Mouse (Mus musculus) embryonic fibroblast, embryonic 13.5 days (primary cell): ENCODE measurements around the gene Dock6.

ENCODE experiments used
- CTCF ChIP-seq: IDR thresholded peaks from 2 replicates; pipeline ENCODE4 v1.5.1; 2011; ENCODE audit warnings: mild to moderate bottlenecking, control low read depth, low read length, moderate library complexity, borderline replicate concordance; ENCODE audit not compliant: insufficient read depth
- POLR2A ChIP-seq: IDR thresholded peaks from 2 replicates; pipeline ENCODE4 v1.6.1; 2011; ENCODE audit warnings: low read depth, mild to moderate bottlenecking, control low read depth, low read length, moderate library complexity

DNA sequence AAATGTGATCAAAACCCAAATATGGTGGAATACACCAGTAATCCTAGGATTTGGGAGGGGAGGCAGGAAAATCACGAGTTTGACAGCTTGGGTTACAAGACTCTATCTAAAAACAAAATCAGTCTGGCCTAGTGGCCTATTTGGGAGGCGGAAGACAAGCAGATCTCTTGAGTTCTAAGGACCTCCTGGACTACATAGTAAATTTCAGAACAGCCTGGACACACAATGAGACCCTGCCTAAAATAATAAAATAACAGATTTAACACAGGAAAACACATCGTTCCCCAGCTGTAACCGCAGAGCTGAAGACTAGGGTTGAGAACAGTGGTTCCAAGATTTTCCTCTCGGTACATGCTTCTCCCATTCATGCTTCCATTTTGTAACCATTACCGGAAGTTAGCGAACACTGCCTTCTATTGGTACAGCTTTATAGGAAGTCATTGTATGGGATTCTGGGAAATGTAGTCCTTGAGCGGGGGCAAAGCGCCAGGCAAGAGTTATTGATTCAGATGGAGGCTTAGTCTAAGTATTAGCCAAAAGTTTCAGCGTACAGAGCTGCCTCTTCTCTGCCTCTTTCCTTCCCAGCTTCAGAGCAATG, 48.9 kb upstream of the Dock6 start:
- TF ChIP-seq CTCF (no peak), POLR2A (peak; percentile 66; the same call in 1 of the 2 replicates)
